Mouse (Mus musculus) limb, embryonic 12.5 days (tissue): Measurements from ENCODE around the gene Zic2. TPM values are rescaled to one million over a fixed set of nuclear protein-coding genes. Genes with fewer than 3 reads are reported as not detected.
"Not testable (repeated sequence)": the region's sequence is repeated elsewhere in the genome, so short reads cannot be mapped to it uniquely, and the experiment has no call there.

Experiments used
- ATAC-seq: fragments of 200-750 bp; cut with Nextera tagmentation; 2 replicates; pipeline ENCODE4 v1.8.0; 2017; ENCODE audit warnings: low read depth, moderate TSS enrichment; ENCODE audit not compliant: insufficient number of reproducible peaks, insufficient read depth, low FRiP score, low TSS enrichment
- H3K27ac ChIP-seq: fragments of 300-500 bp; sonication (generic); 2 replicates; pipeline ENCODE4 v1.5.1; 2016; ENCODE audit warnings: mild to moderate bottlenecking, moderate library complexity
- H3K27me3 ChIP-seq: fragments of 300-500 bp; sonication (generic); 2 replicates; pipeline ENCODE4 v1.6.1; 2016; ENCODE audit warnings: mild to moderate bottlenecking, moderate library complexity
- H3K36me3 ChIP-seq: fragments of 300-500 bp; sonication (generic); 2 replicates; pipeline ENCODE4 v1.6.1; 2016; ENCODE audit warnings: mild to moderate bottlenecking, moderate library complexity
- H3K4me1 ChIP-seq: fragments of 300-500 bp; sonication (generic); replicated peaks from 2 replicates; pipeline ENCODE4 v1.6.1; 2016
- H3K4me2 ChIP-seq: fragments of 300-500 bp; sonication (generic); 2 replicates; pipeline ENCODE4 v1.6.1; 2016; ENCODE audit warnings: mild to moderate bottlenecking, moderate library complexity
- H3K4me3 ChIP-seq: fragments of 300-500 bp; sonication (generic); replicated peaks from 2 replicates; pipeline ENCODE4 v1.5.1; 2016; ENCODE audit warnings: mild to moderate bottlenecking
- H3K9ac ChIP-seq: fragments of 300-500 bp; sonication (generic); replicated peaks from 2 replicates; pipeline ENCODE4 v1.6.1; 2016; ENCODE audit warnings: mild to moderate bottlenecking, moderate library complexity
- H3K9me3 ChIP-seq: fragments of 300-500 bp; sonication (generic); 2 replicates; pipeline ENCODE4 v1.6.1; 2016; ENCODE audit warnings: mild to moderate bottlenecking, moderate library complexity
- WGBS: fragments of 180-500 bp; shearing (Covaris S2); methylation state at CpG from one replicate; pipeline ENCODE4 v1.1.7; 2016; 5-methylcytosine and 5-hydroxymethylcytosine counted together
- polyA plus RNA-seq: library from polyadenylated mRNA; unstranded; fragments of >200 nt; fragmentation: Nextera tagmentation; extraction: Ambion mirVana; gene quantifications from 2 replicates; pipeline ENCODE4 v1.2.1, GENCODE M21; 2016

Zic2 gene
- polyA plus RNA-seq, 1 experiment from 2014 or later, result 8.0 TPM

DNA sequence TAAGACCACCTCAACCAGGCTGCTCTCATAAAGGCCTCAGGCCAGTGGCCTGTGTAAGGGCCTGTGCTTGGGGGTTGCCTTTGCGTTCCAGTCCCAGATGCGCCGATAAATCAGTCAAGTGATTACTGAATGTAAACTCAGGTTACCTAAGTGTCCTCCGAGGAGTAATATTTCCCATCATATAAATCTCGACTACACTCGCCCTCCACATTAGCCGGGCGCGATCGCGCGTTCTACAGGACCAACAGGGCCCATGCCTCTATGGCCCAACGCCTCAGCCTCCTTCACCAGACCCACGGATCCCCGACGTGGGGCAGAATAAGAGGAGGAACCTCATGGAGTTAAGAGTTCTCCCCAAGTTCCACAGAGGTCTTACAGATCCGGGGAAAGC is 12.6 kb upstream of the Zic2 start:
- 7% methylated on average over 17 of the region's 17 CpGs for WGBS
- peak overlapping the region; percentile 87 for H3K4me2 ChIP-seq

DNA sequence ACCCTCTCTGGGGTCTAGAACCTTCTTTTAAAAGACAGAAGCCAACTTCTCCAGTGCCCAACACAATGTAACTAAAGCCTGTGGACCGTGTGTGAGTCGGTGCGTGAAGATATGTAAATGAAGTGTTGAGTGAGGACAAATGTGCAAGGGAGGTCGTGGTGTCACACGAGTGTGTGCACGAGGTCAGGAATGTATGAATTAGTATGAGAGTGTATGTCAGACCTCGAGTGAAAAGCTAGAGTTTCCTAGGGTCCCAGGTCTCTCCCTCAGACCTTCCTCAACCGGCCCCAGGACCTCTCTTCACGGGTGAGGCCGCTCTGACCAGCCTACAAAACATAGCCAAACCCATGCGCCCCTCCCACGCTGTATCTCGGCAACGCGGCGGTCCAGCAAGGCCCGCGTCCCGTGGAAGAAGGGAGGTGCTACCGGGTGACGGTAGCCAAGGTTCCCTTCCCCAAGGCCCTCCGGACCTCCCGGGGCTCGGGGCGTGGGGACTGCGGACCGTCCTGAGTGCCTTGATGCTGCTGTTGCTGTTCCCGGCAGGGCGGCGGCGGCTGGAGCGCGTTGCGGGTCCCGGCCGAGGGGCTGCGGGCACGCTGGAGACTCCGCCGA is 12.0 kb upstream of the Zic2 start:
- H3K4me3 ChIP-seq, result peak overlapping the region; percentile 69
- no peaks in the 10 kb centered on the region for H3K36me3 ChIP-seq
- peak overlapping the region; percentile 87 for H3K4me2 ChIP-seq
- peaks cover 30% of the 10 kb centered on the region for H3K4me1 ChIP-seq
- ATAC-seq, result no peak
- H3K27me3 ChIP-seq, result peaks cover 61% of the 10 kb centered on the region
- WGBS, result 1% methylated on average over 40 of the region's 40 CpGs
- H3K9me3 ChIP-seq, result no peaks in the 10 kb centered on the region
- H3K9ac ChIP-seq, result peak overlapping the region; percentile 87
- H3K27ac ChIP-seq, result peak overlapping the region; percentile 96

More for the DNA sequence above, 12.6 kb upstream of the Zic2 start:
- no peaks in the 10 kb centered on the region for H3K36me3 ChIP-seq
- H3K4me1 ChIP-seq, result peaks cover 30% of the 10 kb centered on the region
- peak overlapping the region; percentile 69 for H3K4me3 ChIP-seq
- H3K27me3 ChIP-seq, result peaks cover 57% of the 10 kb centered on the region
- peak overlapping the region; percentile 96 for H3K27ac ChIP-seq
- H3K9me3 ChIP-seq, result no peaks in the 10 kb centered on the region
- H3K9ac ChIP-seq, result peak overlapping the region; percentile 87
- no peak; the same call in 1 of the 2 replicates for ATAC-seq

DNA sequence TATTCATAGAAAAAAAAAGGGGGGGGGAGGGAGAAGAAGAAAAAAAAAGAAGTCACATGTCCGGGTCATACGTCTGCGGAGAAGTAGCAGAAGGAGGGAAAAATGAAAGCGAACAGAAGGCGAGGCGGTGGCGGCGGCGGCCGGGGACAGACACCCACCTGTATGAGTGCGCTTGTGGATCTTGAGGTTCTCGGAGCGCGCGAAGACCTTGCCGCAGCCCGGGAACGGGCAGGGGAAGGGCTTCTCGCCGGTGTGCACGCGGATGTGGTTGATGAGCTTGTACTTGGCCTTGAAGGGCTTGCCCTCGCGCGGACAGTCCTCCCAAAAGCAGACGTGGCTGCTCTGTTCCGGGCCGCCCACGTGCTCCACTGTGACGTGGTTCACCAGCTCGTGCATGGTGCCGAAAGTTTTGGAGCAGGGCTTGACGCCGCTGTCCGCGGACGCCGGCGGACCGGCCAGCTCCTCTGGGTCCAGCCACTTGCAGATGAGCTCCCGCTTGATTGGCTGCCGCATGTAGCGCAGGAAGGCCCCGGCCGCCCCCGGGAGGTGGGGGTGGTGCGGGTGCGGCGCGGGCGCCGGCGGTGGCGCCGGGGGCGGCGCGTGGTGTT is 11.4 kb upstream of the Zic2 start:
- ATAC-seq, result peak; percentile 4; the same call in 1 of the 2 replicates
- peaks cover 68% of the 10 kb centered on the region for H3K27me3 ChIP-seq
- H3K9me3 ChIP-seq, H3K36me3 ChIP-seq: not testable (repeated sequence)
- H3K27ac ChIP-seq, result peak overlapping the region; percentile 96
- H3K4me1 ChIP-seq, result peaks cover 37% of the 10 kb centered on the region
- WGBS, result under 1% methylated on average over 58 of the region's 58 CpGs
- H3K4me3 ChIP-seq, result peak overlapping the region; percentile 69
- peak overlapping the region; percentile 87 for H3K4me2 ChIP-seq
- H3K9ac ChIP-seq, result peak overlapping the region; percentile 87

DNA sequence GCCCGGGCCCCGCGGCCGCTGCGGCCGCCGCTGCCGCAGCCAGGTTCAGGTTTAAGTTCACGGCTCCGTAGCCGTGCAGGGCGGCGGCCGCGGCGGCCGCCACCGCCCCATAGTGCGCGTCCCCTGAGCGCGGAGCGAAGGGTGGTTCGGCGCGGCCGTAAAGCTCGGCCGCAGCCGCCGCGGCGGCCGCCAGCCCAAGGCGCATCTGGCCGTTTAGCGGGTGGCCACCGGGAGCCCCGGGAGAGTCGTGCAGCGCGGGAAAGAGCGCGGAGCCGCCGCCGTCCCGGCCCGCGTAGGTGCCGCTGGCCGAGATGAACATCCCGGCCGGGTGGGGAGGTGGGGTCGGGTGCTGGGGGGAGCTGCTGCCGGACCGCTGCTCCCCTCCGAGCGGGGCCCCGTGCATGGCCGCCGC is 10.9 kb upstream of the Zic2 start:
- WGBS, result 0% methylated on average over 60 of the region's 62 CpGs

DNA sequence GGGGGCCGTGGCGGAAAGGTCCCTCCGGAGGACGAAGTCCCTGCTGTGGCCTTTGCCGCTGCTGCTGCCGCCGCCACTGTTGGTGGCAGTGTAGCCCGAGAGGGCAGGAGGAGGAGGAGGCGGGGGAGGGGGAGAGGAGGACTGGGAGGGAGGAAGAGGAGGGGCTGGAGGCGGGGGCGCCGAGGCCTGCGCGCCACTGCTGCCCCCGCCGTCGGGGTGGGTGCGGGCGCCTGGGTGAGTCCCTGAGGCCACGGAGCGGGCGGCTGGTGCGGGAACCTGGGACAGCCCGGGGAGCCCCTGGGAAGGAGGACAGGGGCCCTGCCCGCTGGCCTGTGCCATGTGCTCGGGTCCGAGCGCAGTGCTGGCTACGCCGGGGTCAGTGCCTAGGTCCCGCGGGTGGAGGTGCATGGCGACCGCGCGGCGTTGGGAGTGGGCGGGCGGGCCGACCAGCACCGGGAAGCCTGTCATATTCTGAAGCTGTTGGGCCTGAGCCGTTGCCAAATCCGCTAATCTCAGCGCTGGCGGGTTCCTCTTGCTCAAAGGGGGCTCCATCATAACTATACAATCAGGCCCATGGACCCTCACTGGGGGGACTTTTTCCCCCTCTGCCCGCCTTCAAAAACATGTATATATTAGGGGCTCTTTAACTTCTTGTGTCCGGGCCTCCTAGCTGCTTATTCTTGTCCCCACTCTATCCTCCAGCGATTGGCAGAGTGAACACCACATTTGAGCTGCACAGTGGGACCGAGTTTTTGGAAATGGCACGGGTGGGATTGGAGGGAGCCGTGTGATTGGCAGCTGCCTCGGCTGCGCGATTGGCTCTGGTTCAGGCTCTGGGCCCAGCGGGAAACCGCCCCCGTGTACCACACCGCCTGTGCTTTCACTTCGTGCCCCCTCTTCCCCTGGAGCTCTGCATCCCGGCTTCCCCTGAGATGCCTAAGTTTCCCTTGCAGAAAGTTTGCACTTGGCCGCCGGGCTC is 10.2 kb upstream of the Zic2 start, which contains the start of gene Zic5:
Gene Zic5 (minus strand): TSS at position 915 of the 979 bp plus-strand sequence.
- Histone ChIP-seq H3K4me3 (peak within 1 kb of the TSS; percentile 69), H3K27me3 (peaks cover 73% of the 10 kb centered on the region), H3K4me2 (peak within 1 kb of the TSS; percentile 87), H3K9me3 (no peaks in the 10 kb centered on the region), H3K27ac (peak within 1 kb of the TSS; percentile 96), H3K36me3 (no peaks in the 10 kb centered on the region), H3K9ac (peak within 1 kb of the TSS; percentile 87), H3K4me1 (peaks cover 40% of the 10 kb centered on the region)
- WGBS, result under 1% methylated on average over 49 of the region's 62 CpGs
- ATAC-seq, result peak; percentile 78

More for the DNA sequence above, 10.9 kb upstream of the Zic2 start:
- no peak for ATAC-seq
- H3K4me1 ChIP-seq, result peaks cover 41% of the 10 kb centered on the region
- H3K9ac ChIP-seq, result peak overlapping the region; percentile 87
- peaks cover 73% of the 10 kb centered on the region for H3K27me3 ChIP-seq
- H3K4me2 ChIP-seq, result peak overlapping the region; percentile 87
- no peaks in the 10 kb centered on the region for H3K9me3 ChIP-seq
- H3K27ac ChIP-seq, result peak overlapping the region; percentile 96
- peak overlapping the region; percentile 69 for H3K4me3 ChIP-seq
- no peaks in the 10 kb centered on the region for H3K36me3 ChIP-seq

DNA sequence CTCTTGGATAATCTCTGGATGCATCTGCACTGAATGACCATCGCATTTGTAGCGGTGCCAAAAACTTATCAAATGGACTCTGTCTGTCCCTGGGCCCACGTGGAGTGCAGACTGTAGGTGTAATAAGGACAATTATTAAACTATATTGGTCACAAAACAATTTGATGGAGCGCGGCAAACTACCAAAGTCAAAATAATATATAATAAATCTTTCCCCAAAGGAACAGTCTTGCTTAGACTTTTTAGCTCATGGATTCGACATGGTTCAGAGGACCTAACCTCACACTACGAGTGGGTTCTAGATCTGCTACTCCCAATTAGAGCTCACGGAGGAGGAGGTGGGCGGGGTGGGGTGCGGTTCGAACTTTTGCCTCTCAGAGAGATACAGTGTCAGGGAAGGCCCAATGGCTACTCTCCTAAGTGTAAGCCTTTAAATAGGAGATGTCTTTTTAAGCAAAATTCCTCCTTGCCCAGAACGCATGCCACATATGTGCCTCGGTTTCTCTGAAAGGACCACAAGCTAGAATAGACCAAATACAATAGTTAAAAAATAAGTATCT is 9.2 kb upstream of the Zic2 start:
- peak overlapping the region; percentile 69 for H3K4me3 ChIP-seq
- ATAC-seq, result no peak
- H3K27me3 ChIP-seq, result peaks cover 71% of the 10 kb centered on the region
- WGBS, result 20% methylated on average over 13 of the region's 13 CpGs
- H3K36me3 ChIP-seq, result no peaks in the 10 kb centered on the region
- H3K4me2 ChIP-seq, result peak overlapping the region; percentile 87
- peak overlapping the region; percentile 66; the same call in 1 of the 2 replicates for H3K27ac ChIP-seq
- H3K9me3 ChIP-seq, result no peaks in the 10 kb centered on the region
- peak overlapping the region; percentile 44; the same call in 1 of the 2 replicates for H3K9ac ChIP-seq
- peaks cover 35% of the 10 kb centered on the region for H3K4me1 ChIP-seq

DNA sequence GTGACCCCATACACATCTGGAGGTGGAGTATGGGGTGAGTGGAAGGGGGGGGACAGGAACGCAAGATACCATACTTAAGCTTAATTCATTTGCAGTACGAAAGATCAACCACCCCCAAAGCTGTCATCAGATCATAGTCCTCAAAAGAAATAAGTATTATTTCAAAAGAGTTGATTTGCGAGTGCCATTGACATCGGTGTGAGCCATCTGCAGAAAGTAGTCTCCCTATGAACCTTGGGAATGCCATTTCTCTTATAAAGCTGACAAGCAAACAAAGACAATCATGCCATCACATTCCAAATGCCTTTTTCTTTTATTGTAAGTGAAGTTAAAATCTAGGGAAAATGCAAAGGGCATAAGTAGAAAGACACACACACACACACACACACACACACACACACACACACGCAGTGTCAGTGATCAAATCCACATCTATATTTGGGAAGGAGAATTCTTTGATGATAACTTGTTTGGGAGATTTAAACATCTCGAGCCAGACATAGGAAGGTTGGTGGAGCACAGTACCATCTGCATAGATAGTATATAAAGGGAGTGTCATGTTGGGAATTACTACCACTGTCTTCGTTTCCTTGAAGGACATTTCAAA is 8.4 kb upstream of the Zic2 start:
- H3K36me3 ChIP-seq, result no peaks in the 10 kb centered on the region
- no peaks in the 10 kb centered on the region for H3K9me3 ChIP-seq
- peaks cover 76% of the 10 kb centered on the region for H3K27me3 ChIP-seq
- no peak overlapping the region for H3K4me2 ChIP-seq
- H3K27ac ChIP-seq, result no peak overlapping the region
- no peak overlapping the region for H3K4me3 ChIP-seq
- no peak overlapping the region for H3K9ac ChIP-seq
- ATAC-seq, result no peak
- 43% methylated on average over 7 of the region's 7 CpGs for WGBS
- peaks cover 38% of the 10 kb centered on the region for H3K4me1 ChIP-seq

DNA sequence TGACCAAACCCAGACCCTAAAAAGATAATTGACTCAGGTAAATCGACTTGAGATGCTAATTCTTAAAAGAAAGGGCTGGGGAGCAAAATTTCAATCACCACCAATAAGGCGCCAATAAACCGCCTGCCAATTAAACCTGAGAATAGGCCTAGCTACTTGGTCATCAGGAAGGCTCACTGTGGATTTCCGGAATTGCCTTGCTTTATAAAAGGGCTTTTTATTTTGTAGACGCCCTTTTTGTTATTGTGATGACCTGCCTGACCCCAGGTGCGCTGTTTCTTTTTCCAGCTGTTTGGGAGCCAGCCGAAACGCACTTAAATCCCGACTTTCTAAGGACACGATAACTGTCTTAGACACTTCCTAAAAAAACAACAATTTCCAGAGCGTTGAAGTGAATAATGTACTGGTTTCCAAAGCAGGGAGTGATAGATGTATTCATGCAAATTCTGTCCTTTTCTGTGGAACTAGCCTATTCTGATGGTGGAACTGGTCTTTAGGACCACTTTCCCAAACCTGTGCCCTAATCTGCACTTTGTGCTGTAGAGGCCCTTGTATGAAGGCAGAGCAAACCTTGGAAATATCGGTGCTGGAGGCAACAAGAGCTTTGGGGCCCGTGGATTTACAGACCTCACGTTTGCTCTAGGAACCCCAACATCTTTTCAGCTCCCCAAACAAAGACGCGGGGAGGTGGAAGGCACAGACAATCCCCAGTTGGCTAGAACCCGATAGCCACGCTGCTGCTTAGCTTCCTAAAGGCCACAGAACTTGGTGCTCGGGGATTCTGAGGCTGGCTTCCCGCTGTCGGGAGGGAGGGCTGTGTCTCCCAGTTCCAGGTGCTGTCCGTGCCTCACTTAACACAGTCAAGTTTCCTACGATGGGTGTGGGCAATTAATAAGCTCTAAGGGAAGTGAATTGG is 7.1 kb upstream of the Zic2 start:
- H3K27ac ChIP-seq, result 0 out of 2 replicates have a peak overlapping the region, but pooled peaks have one; percentile 19
- peaks cover 70% of the 10 kb centered on the region for H3K27me3 ChIP-seq
- no peaks in the 10 kb centered on the region for H3K36me3 ChIP-seq
- H3K4me1 ChIP-seq, result peaks cover 31% of the 10 kb centered on the region
- WGBS, result 5% methylated on average over 23 of the region's 23 CpGs
- H3K9ac ChIP-seq, result peak overlapping the region; percentile 27; the same call in 1 of the 2 replicates
- H3K4me3 ChIP-seq, result peak overlapping the region; percentile 18
- peak overlapping the region; percentile 50 for H3K4me2 ChIP-seq
- no peak for ATAC-seq
- no peaks in the 10 kb centered on the region for H3K9me3 ChIP-seq

DNA sequence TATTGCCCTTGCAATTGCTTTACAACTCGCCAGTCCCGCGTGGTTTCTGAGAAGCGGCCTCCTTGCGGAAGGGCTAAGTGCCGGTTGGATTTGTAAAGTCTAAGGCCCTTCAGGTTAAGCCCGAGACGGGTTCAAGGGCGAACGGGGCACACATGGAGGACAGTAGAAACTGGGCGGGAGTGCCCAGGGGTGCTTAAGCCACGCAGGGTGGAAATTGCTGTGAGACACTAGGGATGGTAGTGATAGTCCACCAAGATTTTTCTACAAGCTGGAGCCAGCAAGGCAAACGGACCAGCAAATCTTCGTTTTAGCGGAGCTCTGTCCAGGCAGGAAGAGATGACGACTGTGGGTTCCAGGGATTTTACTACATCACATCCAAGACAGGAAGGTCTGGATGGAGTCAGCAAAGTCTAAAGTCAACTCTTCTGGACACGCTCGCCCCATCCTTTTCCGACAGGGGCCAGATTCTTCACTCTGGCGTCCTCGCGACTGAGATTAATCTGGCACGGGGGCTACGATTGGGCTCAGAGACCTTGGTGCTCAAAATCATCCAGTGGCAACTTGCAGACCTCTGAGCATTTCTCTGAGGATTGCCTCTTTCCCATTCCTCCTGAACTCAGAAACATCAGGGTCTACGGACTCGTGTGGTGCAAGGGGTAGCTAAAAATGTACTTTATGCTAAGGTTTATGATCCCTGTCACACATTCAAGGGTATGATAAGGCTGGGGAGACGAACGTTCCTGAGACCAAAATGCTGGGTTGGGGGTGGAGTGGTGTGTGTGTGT is 6.1 kb upstream of the Zic2 start:
- WGBS, result under 1% methylated on average over 28 of the region's 28 CpGs
- peak overlapping the region; percentile 27; the same call in 1 of the 2 replicates for H3K9ac ChIP-seq
- H3K4me2 ChIP-seq, result peak overlapping the region; percentile 50

More for the DNA sequence above, 6.1 kb upstream of the Zic2 start:
- Histone ChIP-seq H3K36me3 (no peaks in the 10 kb centered on the region), H3K27me3 (peaks cover 76% of the 10 kb centered on the region), H3K4me1 (peaks cover 36% of the 10 kb centered on the region), H3K4me3 (peak overlapping the region; percentile 18), H3K9me3 (no peaks in the 10 kb centered on the region), H3K27ac (0 out of 2 replicates have a peak overlapping the region, but pooled peaks have one; percentile 19)
- ATAC-seq, result no peak
